Mouse (Mus musculus) urinary bladder, adult 18-20 months (tissue): ENCODE results near the gene Cdc42bpb.

ENCODE experiments used
- DNase-seq, 2 experiments: peaks; one replicate each; pipeline ENCODE4 v3.0.0; 2022; ENCODE audit warnings: low spot score in 2 of 2, mixed read lengths in 2 of 2

Cdc42bpb gene

DNA sequence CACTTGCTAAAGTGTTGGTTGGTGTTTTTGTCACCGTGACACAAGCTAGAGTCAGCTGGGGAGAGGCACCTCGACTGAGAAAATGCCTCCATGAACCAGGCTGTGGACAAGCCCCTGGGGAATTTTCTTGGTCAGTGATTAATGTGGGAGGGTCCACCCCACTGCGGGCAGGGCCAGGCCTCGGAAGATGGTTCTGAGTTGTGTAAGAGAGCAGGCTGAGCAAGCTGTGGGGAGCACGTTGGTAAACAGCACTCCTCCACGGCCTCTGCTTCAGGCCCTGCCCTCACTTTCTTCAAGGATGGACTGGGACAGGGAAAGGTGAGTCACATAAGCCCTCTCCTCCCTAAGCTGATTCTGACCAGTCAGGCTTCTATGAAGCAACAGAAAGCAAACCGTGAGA lies 36.8 kb downstream of the Cdc42bpb start:
- no peak for DNase-seq

DNA sequence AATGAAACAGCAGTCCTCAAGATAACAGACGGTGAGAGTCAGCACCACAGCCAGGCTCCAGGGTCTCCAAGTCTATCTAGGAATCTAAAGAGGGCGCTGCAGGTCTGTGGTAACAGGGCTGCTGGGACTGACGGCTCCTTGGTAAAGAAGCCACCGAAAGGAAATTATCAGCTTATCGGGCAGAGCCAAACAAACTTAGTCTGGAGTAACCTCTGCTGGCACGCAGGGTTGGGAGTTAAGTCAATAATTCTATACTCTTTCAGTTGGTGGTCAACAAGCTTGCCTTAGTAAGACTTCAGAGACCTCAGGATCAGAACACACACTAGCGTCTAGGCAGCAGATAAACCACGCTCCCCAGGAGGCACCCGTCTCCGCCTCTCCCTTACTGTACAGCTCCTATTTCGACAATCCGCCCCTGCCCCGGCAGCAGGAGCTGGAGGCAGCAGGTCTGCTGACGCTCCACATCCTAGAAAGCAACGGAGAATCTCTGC lies 39.6 kb downstream of the Cdc42bpb start:
- no peak for DNase-seq

DNA sequence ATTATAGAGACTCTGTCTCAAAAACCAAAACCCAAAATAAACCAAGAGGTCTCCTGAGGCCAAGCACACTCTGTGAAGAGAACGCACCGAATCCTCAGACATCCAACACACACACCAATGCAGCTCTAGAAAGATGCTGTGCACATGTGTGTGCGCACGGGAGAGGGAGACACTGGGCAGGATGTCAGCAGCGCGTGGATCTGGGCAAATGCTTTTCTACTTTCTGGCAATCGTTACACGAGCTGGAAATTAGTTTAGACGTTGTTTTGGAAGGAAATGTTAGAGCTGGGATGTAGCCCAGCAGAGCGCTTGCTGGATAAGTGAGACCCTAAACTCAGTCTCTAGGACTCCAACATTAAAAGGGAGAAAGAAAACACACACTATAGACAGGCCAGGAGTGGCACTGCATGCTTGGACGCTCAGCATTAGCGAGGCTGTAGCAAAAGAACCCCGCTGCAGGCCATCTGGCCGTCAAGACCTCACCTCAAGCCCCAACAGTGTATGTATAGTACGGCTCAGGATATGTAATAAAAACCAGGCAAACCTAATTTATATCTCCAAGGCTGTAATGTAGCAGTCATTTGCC lies 44.4 kb downstream of the Cdc42bpb start:
- DNase-seq, result no peak

DNA sequence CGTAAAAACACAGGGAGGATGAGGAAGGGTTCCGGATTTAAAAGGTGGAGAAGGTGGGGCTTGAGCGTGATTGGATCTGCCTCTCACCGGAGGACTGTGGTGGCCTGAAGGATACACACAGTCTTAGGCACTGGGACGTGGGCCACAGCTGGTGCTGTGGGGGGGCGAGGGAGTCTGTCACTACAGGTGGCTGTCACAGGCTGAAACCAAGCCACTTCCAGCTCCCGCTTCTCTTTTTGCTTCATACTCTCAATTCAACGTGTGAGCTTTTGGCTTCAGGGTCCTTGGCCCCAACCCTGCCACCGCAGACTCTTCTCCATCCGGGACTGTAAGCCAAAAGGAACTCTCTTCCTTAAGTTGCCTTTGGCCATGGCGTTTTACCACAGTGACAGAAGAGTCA lies 45.1 kb downstream of the Cdc42bpb start:
- DNase-seq, result no peak

DNA sequence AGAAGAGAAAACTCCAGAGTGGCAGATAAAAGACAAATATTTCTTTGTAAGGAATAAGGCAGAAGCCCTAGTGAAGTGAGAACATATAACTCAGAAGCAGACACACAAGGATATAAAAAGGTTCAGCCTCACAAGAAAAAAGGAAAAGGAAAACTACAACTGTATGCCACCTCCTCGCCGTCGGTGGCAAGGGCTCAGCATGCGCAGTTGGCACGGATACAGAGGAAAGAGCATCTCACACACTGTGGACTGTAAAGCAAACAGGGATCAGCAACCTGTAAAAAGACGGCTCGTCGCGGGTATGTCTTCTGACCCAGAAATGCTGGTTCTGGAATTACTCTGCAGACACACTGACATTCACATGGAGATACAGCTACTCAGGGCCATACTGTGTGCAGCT lies 45.9 kb downstream of the Cdc42bpb start:
- DNase-seq, result no peak

DNA sequence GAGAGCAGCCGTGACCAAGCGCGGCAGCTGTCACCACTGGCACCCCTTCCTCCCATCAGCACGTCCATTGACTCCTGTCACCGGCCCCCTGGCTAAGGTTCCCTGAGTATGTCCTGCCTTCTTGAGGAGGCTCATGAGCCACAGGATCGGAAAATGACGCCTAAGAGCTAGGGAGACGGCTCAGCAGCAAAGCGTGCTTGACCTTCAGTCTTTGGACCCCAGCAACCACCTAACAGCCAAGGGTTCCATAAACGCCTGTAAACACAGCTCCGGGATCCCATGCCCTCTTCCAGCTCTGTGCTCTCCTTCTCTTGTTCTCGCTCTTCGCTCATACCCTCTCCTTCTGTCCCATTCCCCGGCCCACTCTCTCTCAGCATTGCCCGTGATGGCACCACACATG lies 48.2 kb downstream of the Cdc42bpb start:
- DNase-seq, result no peak

DNA sequence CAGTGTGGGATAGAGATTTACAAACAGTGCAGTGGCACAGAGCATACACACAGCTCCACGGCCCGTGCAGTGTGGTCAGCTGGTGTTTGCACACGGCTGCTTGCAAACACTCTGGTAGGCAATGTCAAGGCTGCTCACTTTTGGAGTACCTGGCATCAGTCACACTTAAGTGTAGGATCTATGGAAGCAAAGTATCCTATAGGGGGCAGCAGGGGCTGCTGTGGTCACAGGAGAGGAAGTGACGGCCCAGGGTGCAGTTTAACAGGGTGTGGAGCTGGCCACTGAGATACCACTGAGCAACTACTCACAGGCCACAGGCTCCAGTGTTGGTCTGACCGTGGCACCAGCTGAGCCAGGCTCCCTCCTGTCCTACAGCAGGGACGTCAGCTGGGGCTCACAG lies 49.2 kb downstream of the Cdc42bpb start:
- no peak for DNase-seq

DNA sequence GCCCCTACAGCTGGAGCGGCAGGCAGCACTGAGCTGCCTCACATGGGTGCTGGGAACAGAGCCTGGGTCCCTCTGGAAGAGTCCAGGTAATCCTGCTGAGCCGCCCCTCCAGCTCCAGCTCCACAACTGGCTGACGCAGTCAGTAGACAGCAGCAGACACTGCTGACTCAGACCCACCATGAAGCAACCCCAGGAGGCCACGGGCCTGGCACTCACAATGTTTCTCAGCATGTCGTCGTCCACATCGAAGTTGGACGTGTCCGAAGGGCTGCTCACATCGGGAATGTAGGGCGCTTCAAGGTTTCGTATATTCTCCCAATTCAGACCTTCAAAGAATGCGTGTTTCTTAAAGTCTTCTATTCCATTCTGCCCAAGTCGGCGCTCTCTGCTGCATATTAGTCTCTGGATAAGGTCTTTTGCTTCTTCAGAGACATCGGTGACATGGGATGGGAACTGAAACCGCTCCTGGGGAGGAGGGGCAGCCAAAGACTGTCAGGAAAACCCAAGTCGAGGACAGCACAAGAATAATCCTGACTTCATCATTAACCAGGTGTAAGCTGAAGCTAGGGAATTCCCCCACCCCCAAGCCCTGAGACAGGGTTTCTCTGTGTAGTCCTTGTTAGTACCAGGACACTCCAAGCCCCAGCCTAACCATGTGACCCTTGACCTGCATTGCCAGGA lies 51.6 kb downstream of the Cdc42bpb start:
- no peak for DNase-seq

DNA sequence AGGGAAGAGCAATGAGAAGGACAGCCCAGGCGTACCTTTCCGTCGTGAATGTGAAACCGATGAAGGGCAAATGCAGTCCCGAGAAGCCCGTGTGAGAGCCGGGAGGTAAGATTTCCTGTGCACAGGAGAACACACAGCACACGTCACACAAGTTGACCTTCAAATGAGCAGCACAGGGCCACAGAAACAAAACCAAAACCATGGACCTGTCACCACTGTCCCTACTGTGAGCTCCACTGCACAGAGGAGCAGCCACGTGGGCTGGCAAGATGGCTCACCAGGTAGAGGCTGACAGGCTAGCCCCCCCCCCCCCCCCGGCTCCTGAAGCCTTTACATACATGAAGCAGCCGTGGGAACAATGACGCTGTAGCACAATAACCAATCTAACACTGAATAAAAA lies 52.6 kb downstream of the Cdc42bpb start:
- no peak for DNase-seq

DNA sequence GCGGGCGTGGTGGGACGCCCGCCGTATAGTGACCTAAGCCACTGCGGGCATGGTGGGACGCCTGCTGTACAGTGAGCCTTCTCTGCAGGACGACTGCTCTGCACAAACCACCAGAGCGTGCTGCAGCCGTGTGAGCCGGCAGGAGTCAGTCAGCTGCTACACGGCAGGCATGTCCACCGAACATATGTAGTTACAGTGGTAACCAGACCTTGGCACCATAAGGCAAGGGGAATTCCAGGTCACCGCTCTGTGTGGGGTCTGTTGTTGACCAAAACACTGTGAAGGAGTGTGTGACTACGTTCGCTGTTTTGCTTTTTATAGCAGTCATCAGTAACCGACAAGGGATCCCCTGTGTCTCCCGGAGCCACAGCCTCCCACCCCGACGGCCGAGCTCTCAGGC lies 53.0 kb downstream of the Cdc42bpb start:
- no peak for DNase-seq

DNA sequence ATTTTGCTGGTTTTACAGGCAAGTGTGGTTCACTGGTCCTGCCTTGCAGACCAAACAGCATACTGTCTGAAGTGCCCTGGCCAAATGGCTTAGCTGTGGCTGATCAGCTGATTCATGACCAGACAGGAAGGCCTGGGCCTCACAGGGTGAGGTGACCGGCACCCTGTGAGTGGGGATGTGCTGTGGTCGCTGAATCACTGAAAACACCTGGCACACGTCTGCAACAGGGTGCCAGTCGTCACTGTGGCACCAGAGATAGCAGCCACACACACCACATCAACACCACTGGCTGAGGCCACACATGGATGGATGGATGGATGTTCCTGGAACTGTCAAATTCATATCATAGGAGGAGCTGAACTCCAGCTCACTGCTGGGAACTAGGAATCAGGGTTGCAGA lies 54.1 kb downstream of the Cdc42bpb start:
- no peak for DNase-seq

DNA sequence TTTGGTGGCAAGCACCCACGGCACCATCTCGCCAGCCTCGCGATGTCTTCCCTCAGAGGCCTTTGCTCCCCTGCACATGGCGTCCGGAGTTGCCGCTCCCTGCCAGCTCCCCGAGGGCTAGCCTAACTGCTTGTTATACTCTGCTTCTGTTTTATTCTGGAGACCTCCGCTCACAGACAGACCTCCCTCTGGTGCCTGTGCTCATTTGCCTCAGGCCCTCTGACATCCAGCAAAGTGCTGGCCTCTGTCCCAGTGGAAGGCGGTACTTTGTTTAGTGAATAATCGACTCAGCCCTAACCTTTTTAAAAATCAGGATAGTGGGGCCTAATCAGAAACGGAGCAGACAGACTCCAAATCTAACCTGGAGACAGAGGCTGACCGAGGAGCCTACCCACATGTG lies 55.7 kb downstream of the Cdc42bpb start:
- no peak for DNase-seq

DNA sequence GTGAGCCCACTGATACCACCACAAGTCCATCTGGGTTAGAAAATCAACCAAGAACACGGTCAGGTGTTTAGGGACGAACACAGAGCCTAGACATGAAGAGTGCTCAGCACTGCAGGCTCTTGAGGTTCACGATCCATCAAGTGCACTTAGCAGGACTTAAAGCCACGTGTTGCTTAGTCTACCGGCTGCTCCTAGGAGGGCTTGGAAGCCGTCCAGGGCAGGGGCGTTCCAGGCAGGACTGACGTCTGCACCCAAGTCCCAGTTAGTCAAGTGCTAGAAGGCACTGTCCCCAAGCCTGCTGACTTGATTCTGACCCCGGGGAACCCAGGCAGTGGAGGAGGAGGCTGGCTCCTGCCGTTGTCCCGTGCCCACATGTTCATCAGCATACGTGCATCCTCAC lies 57.0 kb downstream of the Cdc42bpb start:
- DNase-seq, result no peak

DNA sequence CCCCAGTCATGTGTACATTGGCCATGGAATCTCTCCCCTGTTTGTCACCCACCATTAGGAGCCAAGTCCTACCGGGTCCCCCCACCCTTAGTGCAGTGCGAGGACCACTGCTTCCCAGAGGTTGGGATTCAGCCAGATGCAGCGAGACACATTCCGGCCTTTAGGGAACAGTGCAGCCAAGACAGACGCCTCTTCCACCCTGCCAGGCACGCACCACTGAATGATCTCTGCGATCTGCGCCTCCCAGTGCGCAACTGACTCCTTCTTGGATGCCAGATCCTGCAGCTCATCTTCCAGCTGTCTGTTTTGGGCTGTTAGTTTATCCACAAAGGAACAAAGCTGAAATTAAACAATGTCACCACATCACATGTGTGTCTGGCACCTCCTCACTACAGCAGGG lies 59.8 kb downstream of the Cdc42bpb start:
- DNase-seq, result no peak

DNA sequence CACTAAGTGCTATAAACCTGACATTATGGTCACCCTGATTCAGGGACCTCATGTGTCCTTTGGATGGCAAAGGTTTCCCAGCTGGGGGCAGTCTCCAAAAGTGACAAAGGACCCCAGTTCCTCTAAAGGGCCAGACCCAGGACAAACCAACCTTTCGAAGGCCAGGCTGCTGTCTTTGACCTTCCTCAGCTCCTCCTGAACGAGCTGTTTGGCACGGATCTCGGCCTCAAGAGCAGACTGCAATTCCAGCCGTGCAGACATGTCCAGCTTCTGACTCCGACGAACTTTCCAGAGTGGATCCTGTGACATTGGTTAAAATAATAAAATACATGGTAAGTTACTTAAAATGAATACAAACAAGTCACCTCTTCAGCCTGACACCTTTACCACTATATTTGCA lies 63.2 kb downstream of the Cdc42bpb start:
- no peak for DNase-seq

DNA sequence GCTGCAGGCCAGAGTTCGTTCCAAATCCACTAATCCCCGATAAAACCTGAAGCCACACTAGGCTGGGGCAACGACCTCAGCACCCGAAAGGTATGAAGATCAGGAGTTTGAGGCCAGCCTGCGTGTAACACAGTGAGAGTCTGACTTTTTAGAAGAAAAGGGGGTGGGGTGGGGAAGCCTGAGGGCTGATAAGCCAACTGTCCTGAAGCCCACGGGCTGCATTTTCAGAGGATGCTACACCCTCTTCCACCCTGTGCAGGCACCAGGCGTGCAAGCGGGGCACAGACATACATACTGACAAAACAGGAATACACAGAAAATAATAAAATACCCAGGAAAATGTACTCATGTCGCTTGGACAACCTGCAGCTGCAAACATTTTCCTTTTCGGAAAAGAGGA lies 65.7 kb downstream of the Cdc42bpb start:
- DNase-seq, result no peak

DNA sequence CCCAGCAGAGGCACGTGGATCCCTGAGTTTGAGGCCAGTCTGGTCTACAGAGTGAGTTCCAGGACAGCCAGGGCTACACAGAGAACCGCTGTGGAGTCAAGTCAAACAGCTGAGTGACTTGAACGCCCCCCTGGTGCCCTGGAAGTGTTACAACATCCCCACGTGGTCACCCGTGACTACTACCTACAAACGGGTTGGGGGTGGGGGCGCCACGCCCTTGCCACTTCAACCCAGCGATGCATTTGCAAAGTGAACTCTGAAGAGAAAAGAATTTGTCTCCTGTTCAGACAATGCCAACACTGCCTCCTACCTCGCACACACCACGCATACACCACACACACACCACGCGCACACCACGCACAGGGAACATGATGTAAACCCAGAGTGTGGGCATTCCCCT lies 67.6 kb downstream of the Cdc42bpb start:
- no peak for DNase-seq

DNA sequence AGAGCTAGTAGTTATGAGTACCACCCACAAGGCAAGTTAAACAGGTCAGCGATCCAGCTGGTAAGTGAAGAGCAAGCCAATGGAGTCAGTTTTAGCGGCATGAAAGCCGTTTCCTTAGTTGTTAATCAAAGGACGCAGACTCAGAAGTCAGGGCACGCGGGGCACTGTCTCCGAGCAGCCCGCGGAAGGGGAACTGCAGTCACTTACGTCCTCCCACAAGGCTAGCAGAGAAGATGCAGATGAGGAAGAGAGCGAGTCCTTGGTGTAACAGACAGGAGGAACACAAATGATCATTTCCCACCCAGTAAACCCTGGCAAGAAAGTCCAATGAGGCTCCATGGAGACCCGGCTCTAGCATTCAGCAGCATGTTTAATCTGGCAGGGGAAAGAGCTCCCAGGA lies 68.3 kb downstream of the Cdc42bpb start:
- no peak for DNase-seq

DNA sequence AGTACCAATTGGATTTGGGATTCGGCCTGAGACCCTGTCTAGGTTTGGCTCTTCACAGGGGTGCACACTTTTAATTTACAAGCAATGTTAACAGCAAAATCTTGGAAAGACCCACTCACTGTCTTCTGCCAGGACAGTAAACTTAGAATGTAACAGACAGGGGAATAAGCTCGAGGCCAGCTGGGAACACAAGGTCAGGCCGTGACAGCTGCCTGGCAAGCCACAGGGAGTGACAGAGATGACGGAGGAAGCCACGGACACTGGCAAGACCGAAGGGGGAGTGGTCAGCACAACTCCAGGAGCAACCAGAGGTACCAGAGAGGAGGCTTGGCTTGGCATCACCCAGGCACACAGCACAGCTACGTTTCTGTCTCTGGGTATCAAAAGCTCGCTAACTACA lies 70.7 kb downstream of the Cdc42bpb start:
- no peak for DNase-seq

DNA sequence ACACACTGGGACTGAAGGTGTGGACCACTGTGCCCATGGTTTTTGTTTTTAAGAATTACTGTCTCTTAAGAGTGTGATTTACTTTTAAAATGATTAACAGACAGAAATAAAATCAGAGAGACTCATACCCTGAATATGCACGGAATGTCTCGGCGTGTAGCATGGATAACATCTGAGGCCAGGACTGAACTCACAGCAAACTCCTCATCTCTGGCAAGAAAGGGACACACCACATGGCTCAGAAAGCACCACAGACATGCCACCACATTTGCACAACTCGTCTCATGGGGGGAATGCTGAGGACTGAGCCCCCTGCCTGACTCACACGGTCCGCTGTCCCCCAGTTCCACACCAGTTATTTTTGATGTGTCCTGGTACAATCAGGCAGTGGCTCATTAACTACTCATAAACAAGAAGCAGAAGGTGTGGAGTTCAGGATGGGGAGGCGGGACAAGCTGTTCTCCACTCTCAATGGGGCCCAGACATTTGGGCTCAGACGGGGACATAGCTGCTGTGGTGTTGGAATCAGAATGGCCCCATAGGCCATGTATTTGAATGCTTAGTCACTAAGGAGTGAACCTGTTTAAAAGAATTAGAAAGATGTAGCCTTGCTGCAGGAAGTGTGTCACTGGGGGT lies 73.7 kb downstream of the Cdc42bpb start:
- DNase-seq, result no peak

DNA sequence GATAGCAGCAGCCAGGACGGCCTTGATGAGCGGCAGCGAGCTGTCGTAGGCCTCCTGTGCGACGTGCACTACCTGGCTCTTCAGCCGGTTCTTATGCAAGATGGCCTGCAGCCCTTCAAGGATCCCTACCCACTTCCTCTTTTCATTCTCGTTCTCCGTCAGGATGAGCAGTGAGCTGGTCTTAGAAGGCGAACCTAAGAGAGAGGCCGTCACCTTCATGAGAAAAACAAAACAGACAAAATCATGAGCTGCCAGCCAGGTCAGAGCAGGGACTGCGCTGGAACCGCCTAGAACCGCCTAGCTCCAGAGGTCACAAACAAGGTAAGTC lies 75.5 kb downstream of the Cdc42bpb start:
- DNase-seq, result no peak

DNA sequence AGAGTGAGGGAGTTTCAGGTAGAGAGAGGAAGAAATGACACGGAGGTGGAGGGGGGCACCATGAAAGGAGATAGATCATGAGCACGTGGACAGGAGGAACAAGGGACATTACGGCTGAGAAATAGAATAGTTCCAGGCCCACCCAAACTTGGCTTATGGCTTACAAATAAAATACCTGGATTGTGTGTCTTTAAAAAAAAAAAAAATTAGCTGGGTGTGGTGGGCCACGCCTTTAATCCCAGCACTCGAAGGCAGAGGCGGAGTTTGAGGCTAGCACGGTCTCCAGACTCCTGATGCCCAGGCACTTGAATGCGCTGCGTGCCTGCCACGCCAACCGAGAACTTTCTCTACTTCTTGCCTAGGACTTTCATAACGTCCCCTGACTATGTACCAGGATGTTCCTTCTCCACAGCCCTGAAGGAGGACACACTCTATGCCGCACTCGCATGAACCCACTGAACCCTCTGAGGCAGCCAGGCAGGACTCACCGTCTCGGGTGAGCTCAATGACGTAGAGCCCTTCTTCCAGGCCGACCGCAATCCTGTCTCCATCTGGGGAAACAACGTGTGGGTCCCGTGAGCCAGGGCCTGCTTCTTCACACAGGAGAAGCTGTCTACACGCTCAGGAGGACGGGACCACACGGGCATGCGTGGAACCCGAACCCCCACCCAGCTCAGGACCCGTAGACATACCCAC lies 76.0 kb downstream of the Cdc42bpb start:
- DNase-seq, result no peak

DNA sequence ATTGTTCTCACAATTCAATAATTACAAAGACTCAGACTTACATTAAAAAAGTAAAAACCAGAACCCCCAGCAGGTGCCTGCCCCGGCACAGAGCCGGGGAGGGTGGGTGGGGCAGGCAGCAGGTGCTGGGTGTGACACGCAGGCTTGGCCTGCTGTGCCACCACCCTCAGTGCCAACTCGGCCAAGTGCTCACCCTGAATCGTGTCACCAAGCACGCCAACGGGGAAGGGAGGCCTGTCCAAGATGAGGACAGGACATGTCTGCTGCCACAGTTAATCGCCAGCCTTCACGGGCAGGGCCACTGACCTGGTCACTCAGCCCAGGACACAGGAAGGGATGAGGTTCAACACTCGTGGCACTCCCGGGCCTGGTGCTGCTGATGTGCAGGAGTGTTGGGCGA lies 84.5 kb downstream of the Cdc42bpb start:
- no peak for DNase-seq
